Mouse (Mus musculus) left cerebral cortex, postnatal 10 days (tissue): ENCODE data around the gene Ccnc. TPM values are rescaled to one million over a fixed set of nuclear protein-coding genes. Genes with fewer than 3 reads are reported as not detected.
A peak's percentile ranks its signal among the peaks of the same experiment; 100 is the strongest.

Experiments
- DNase-seq, 2 experiments: peaks; one replicate each; pipeline ENCODE4 v3.0.0; 2021 to 2022; ENCODE audit warnings: low spot score in 2 of 2, mixed read lengths in 1 of 2; ENCODE audit errors: extremely low spot score in 1 of 2
- intact Hi-C: fragments of 180-260 bp; cut with DNase I; formaldehyde crosslinking; loops from one replicate; pipeline ENCODE4 v1.15.1; 2025
- total RNA-seq, 2 experiments: library from RNA; stranded (reverse); gene quantifications; 2 replicates each; pipeline ENCODE4 v1.2.3; 2021

The Ccnc gene
- 10 to 100 TPM; 40.9 to 43.3 TPM for total RNA-seq

GRCm38 (mm10) chr4:21727615-21728165 is at the start of gene Ccnc:
Gene Ccnc (plus strand): TSS chr4:21727701.
- intact Hi-C loops, result no loop called here
- peak; percentile 90 to 94 for DNase-seq

- DNase-seq, result no peak
- intact Hi-C loops, result no loop called here
Observed at GRCm38 (mm10) chr4:21678101-21678974, 49.2 kb upstream of the Ccnc start.

GRCm38 (mm10) chr4:21678975-21679623 is 48.4 kb upstream of the Ccnc start:
- intact Hi-C loops, result no loop called here
- peak in 1 of 2 experiments; percentile 26 for DNase-seq

GRCm38 (mm10) chr4:21679624-21680480 is 47.6 kb upstream of the Ccnc start:
- intact Hi-C loops, result no loop called here
- DNase-seq, result no peak

GRCm38 (mm10) chr4:21680971-21681370 is 46.5 kb upstream of the Ccnc start:
- intact Hi-C loops, result no loop called here
- DNase-seq, result no peak

- intact Hi-C loops, result no loop called here
- DNase-seq, result no peak
Observed at GRCm38 (mm10) chr4:21682421-21683150, 44.9 kb upstream of the Ccnc start.

- intact Hi-C loops, result no loop called here
- no peak for DNase-seq
Observed at GRCm38 (mm10) chr4:21684341-21684970, 43.0 kb upstream of the Ccnc start.

GRCm38 (mm10) chr4:21685595-21686091 is 41.9 kb upstream of the Ccnc start, which contains the start of gene Prdm13:
Gene Prdm13 (minus strand): TSS chr4:21685963.
- no peak for DNase-seq
- intact Hi-C loops, result no loop called here

GRCm38 (mm10) chr4:21686416-21686815 is 41.1 kb upstream of the Ccnc start:
- no peak for DNase-seq
- intact Hi-C loops, result no loop called here

GRCm38 (mm10) chr4:21686934-21687333 is 40.6 kb upstream of the Ccnc start:
- DNase-seq, result no peak
- intact Hi-C loops, result no loop called here

- DNase-seq, result peak in 1 of 2 experiments; percentile 32
- intact Hi-C loops, result no loop called here
Observed at GRCm38 (mm10) chr4:21687783-21688702, 39.5 kb upstream of the Ccnc start.

GRCm38 (mm10) chr4:21688703-21689200 is 38.7 kb upstream of the Ccnc start:
- intact Hi-C loops, result no loop called here
- DNase-seq, result peak in 1 of 2 experiments; percentile 30

GRCm38 (mm10) chr4:21689492-21689941 is 38.0 kb upstream of the Ccnc start:
- no peak for DNase-seq
- intact Hi-C loops, result no loop called here

GRCm38 (mm10) chr4:21690221-21690620 is 37.3 kb upstream of the Ccnc start:
- DNase-seq, result no peak
- intact Hi-C loops, result loop anchor here (5.0 to 10.0 kb wide), 2 partner anchors 153 to 255 kb away; no protein-coding TSS in a partner anchor

- intact Hi-C loops, result loop anchor here (10.0 kb wide), 1 partner anchor 261 kb away; no protein-coding TSS in a partner anchor
- DNase-seq, result peak in 1 of 2 experiments; percentile 42
Observed at GRCm38 (mm10) chr4:21695638-21696254, 31.8 kb upstream of the Ccnc start.

- DNase-seq, result no peak
- intact Hi-C loops, result no loop called here
Observed at GRCm38 (mm10) chr4:21705046-21705445, 22.5 kb upstream of the Ccnc start.
